Mouse (Mus musculus) left cerebral cortex, adult 6 months (tissue): ENCODE results near the gene Ptchd1. TPM values are rescaled to one million over a fixed set of nuclear protein-coding genes. Genes with fewer than 3 reads are reported as not detected.

Experiments
- long read RNA-seq, 2 experiments: library from polyadenylated mRNA; unstranded; transcript quantifications; one replicate each; pipeline ENCODE4 v2.0.0; 2019 to 2020
- polyA plus RNA-seq: library from polyadenylated mRNA; unstranded; fragments of <200 nt; fragmentation: Nextera tagmentation; gene quantifications from 2 replicates; pipeline ENCODE4 v1.2.3, GENCODE M21; 2021

Gene Ptchd1
- 5.2 TPM in 2 replicates for polyA plus RNA-seq
- long read RNA-seq, experiment 1, transcript Ptchd1-201 (3 exons, 2,768 nt) = major isoform, 16 of 24 reads
- long read RNA-seq, experiment 1, partial matches to known transcripts = 2 of 24 reads
- long read RNA-seq, experiment 1, other reads (novel, unspliced or antisense) = 6 of 24 reads
- long read RNA-seq, experiment 2, partial matches to known transcripts = 5 of 10 reads
- long read RNA-seq, experiment 2, other reads (novel, unspliced or antisense) = 2 of 10 reads

DNA sequence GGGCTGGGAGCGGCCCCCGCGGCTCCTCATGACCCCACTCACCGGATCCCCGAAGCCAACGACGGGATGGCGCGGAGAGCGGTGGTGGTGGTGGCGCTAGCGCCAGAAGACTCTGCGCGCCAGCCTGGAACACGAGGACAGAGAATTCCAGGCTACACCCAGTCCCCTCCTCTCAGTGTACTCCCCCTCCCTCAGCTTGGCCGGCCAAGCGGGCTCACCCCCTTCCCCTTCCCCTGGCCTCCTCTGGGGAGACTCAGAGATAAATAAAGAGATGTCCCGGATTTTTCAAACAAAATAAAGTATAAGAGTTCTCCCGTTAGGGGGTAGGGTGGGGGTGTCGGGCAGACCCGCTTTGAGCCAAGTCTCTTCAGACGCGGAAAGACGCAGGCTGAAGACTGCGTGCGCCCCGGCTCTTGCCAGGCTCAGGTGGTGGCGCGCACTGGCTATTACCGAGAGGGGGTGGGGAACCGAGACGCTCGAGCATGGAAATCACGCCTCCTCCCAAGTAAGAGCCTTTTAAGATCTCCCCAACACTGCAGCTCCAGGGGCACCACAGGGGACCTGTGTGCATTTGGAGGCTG is at the start of gene Ptchd1:
Gene Ptchd1, minus strand, starts transcription at position 114 of the 581 bp plus-strand sequence.

DNA sequence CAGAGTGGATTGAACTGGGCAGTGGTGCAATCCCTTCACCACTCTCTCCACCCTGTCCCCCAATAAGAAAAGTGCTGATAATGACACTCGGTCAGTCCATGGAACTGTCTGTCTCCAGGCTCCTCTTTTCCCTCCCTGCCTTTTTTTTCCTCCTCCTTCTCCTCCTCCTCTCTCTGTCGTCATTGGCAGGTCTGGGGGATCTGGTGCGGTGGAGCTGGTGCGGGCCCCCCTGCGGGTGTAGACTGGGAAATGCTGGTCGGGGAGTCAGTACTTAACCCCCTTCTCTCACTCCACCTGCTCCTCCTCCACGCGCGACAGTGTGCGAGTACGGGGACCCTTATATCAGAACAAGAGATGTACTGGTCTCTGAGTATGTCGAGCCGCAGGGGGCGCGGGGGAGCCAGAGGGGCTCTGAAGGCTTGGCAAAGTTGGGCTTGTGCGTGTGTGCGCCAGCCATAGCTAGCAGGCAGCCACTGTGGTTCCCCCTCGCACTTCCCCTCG is 777 bp upstream of the Ptchd1 start, which contains the start of gene Gm15155:
Gene Gm15155, plus strand, starts transcription at position 401 of the 501 bp plus-strand sequence.

Other genes with a start within 250 kb of the Ptchd1 start
- 0.46 and 0.54 TPM in 2 replicates for gene Gm15155, start 927 bp upstream of the Ptchd1 start, polyA plus RNA-seq